Mouse (Mus musculus) neural tube, embryonic 10.5 days (tissue): ENCODE data around the gene Duoxa1.
A peak's percentile ranks its signal among the peaks of the same experiment; 100 is the strongest.
"Not testable (repeated sequence)": the region's sequence is repeated elsewhere in the genome, so short reads cannot be mapped to it uniquely, and the experiment has no call there.

Experiments used
- DNase-seq: peaks from one replicate; pipeline ENCODE4 v3.0.0-alpha.2; 2017; ENCODE audit warnings: low spot score; ENCODE audit errors: extremely low spot score

Duoxa1 gene

DNA sequence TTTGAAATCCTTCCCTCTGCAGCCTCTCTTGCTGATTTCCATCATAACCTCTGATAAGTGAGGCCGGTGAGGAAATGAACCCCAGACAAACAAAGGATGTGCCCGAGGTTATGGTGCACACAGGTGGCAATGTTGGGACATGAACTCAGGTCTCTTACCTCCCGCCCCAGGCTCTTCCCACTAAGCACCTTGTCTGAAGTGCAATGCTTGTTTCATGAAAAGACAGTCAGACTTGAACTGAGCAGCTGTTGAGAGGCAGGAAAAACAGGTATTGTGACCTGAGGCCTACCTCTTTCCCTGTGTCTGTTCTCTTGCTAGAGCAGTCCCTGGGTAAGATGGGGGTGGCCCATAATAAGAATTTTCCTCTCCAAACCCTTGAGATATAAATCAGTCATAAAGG is 18.7 kb upstream of the Duoxa1 start:
- DNase-seq: no peak

DNA sequence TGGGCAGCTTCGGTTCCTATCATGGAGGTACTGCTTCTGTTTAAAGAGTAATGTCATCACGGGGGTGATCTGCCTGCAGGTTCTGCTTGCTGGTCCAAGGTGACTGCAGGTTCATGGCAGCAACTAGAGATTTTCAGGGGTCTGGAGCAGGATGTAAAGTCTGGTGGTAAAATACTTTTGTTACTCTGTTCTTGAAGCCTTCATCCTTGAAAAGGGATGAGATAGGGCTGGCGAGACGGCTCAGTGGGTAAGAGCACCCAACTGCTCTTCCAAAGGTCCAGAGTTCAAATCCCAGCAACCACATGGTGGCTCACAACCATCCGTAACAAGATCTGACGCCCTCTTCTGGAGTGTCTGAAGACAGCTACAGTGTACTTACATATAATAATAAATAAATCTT is 16.8 kb upstream of the Duoxa1 start:
- DNase-seq: not testable (repeated sequence)

DNA sequence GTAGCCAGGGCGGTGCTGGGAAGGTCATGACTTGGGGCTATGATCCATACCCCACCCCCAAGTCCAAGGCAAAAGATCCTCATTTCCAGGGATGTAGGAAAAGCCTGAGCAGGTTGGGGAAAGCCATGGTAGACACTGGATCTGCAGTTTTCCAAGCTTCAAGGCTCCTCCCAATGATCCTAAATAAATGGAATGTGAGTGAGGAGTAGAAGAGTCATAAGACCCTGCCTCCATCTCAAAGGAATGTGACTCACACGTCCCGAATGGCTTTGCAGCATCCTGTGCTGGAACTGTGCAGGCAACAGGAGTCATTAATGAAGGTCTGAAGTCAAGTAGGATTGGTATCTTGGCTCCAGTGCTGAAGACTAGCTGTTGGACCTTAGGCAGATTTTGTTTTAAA is 14.5 kb upstream of the Duoxa1 start:
- no peak for DNase-seq

DNA sequence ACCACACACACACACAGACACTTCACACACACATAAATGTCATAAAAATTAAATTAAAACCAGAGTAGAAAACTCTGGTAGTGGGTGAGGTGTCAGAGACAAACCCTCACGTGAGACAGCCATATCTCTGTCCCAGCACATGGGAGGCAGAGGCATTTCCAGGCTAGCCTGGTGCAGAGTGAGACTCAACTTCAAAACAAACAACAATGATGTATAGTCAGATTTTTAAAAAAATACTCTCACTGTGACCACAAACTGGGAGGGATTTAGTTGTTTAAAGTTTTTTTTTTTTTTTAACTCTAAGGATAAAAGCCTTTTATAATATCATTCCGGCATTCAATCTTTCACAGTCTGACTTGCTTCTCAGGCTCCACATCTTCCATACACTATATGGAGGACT is 11.8 kb upstream of the Duoxa1 start:
- no peak for DNase-seq

DNA sequence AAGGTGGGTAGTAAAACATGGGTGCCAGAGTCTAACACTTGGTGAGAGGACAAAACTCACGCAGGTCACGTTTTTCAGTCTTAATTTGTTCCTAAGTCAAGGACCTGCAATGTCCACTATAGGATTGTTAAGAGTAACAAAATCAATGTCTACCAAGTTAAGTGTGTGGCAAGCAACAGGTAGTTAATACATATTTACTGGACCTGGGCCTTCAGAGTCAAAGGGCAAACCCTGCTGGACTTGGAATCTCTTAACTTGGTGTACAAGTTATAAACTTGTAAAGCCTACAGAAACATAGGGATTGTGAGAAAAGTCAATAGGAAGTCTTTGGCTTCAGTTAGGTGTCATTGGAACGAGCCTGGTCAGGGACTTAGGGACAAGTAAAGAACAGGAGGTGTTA is 11.1 kb upstream of the Duoxa1 start:
- DNase-seq: no peak

DNA sequence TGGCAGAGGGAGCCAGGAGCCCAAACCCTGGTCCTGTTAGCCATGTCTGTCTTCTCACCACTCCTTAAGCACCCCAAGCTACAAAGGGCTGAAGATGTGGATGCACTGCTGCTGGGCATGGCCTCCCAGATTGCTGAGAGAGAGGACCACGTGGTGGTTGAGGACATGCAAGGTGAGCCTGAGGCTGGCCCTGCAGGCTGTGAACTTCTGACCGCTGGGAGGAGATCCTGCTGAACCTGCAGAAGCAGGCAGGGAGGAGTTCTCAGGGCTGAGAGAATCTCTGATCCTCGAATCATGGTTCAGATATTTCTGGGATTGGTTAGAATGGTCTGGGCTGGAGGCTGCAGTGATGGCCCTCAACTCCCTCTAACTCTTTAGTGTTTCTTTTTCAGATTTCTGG is 10.4 kb upstream of the Duoxa1 start:
- no peak for DNase-seq

DNA sequence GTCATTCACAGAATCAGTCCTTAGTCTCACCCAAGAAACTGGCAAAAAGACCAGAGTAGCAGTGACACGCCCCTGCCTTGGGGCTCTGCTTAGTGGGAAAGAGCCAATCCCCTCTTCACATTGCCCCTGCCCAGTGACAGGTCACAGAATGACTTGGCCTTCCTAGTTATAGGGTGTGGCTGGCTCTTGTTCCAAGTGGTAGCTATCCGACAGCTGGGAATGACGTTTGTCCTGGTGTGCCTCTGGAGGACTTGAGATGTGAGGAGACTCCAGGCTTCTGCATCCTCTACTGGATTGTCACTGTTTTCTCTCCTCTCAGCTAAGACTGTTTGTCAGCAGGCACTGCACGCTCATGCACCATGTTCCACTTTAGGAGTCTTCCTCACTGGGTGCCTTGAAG is 3.9 kb upstream of the Duoxa1 start:
- no peak for DNase-seq

DNA sequence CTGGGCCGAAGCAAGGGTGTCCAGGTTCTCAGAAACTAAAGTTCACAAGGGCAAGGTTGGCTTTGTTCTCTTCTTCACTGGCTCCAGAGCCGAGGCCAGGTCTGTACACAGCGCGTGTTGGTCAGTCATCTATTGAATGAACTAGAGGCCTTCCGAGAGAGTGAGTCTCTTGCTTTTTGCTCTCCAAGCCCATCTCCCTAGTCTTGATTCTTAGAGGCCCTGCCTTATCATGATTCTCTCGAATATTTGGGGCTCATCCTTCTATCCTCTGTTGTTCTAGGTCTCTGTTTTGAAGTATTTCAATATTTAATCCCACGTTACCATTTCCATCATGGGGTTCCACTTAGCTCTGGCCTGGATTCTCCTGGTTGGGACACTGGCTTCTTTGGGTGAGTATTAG is 1.8 kb upstream of the Duoxa1 start, which contains the start of gene Duox1:
TSS of gene Duox1 (plus strand) at position 301 of the 400 bp plus-strand sequence.
- no peak for DNase-seq

DNA sequence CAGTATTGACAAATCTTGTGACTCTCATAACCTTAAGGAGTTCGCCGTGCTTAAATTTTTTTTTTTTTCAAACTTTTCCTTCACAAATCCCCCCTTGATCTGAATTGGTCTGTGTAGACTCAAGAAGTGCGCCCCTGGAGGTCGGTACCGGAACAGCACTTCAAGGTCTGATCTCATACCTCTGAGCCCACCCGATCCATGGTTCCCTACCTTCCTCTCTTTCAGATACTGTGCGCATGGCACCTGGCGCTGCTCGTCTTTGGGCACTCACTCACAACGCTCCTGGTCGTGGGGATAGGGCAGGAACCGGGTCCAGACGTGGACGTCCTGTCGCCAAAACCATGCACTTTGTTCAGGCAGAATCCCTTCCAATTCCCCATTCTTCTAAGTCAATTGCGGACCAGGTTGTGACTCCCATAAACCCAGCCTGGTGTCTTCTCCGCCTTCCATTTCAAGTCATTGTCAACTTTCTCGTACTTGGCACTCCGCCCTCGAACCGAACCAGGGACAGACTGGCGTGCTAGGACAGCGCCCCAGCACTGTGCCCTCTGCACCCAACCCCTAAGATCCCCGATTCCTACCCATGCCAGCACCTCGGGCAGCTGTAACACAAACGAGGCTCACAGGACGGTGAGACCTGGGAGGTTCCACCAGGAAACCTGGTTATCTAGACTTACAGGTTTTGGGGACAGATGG is 660 bp downstream of the Duoxa1 start:
- DNase-seq: peak; percentile 80

DNA sequence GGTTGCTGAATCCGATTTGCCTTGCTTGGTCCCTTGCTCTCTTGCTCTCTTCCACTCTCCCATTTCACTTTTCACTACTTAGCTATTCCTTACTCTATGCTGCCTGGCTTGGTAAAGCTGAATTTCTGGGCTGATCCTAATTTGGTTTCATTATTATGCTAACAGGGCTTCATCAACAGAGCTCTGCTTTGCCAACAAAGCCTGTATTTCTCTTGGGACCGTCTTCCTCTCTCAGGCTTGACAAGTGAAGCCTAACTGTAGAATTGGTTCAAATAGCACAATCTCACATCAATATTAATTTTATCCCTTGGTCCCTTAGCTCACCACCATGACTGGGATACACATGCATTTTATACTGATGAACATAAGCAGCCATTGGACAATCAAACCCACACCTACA is 2.0 kb downstream of the Duoxa1 start:
- DNase-seq: no peak

DNA sequence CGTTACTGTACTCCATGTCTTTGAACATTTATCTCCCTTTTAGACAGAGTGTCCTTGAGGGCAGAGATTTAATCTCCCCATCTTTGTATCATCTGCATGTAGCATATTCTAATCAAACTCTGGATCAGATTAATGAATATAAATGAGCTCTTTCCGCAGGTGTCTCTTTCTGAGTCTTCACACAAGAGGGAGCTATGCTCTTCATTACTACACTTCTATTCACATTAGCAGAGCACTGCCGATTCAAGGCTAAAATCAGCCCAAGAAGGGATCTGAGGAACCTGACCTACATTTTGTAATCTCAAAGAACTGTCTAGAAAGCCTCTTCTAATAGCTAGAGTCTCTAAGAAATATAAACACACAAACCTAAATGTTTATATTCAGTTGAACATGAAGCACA is 3.9 kb downstream of the Duoxa1 start:
- DNase-seq: no peak

DNA sequence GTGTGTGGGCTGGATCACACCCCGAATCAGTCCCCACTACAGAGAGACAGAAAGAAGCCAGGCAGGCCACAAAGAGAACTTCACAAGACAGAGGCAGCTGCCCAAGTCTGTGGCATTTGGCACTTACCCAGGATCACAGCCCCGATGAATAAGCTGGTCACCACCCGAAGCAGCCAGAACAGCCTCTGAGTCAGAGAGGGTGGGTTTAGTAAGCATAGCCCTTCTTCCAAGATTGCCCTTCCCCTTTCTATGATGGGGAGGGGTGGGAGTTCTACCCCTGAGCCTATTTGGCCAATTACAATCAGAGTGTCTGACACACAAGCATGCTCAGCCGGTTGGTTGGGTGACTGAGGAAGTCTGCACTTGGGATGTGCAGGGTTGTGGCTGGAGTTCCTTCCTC is 7.3 kb downstream of the Duoxa1 start:
- DNase-seq: no peak

DNA sequence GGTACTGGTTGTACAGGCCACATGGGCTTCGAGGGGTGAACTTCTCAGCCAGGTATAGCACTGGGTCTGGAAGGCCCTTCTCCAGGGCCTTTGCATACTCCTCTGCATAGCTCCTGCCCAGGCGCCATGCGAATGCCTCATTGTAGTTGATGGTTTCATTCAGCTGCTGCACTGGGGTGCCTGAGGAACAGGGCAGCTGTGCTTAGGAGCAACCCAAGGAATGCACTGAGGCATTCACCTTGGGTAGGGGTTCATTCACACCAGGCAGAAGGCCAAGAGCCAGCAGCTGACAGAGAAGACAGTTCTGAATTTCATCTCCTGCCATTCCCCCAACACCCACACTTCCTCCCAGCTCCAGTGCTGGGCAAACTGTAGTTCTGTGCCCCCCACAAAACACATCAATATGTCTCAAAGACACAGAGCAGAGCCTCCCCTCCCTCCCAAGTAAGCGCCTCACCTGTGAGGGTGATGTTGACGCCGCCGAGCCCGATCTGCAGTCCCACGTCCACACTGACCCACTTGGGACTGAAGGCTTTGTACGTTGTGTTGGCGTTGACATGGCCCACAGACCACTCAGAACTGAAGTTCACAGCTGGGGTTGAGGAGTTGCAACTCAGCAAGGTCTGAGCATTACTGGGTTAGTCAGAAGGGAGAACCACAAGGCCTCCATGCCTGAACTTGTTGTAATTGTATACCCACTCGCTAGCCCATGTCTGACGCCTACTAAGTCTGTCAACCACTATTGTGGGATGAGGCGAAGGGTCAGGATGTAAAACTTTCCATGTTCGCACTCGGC is 8.2 kb downstream of the Duoxa1 start:
- no peak for DNase-seq

DNA sequence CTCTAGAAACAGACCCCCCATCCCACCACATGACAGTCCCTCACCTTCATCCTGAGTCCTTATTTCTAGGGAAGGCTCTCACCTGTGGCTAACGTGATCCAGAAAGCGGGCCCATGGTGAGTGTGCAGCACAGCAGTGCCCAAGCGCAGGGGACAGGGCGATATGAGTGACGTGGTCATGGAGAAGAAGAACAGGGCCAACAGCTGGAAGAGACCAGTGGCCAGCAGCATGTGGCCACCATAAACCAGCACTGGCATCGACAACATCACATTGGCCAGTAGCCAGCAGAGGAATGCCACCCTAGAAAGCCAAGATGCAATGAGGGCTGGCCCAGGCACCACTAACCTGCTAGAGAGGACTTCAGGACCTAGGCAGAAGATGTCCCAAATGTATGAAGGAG is 9.0 kb downstream of the Duoxa1 start:
- DNase-seq: no peak

DNA sequence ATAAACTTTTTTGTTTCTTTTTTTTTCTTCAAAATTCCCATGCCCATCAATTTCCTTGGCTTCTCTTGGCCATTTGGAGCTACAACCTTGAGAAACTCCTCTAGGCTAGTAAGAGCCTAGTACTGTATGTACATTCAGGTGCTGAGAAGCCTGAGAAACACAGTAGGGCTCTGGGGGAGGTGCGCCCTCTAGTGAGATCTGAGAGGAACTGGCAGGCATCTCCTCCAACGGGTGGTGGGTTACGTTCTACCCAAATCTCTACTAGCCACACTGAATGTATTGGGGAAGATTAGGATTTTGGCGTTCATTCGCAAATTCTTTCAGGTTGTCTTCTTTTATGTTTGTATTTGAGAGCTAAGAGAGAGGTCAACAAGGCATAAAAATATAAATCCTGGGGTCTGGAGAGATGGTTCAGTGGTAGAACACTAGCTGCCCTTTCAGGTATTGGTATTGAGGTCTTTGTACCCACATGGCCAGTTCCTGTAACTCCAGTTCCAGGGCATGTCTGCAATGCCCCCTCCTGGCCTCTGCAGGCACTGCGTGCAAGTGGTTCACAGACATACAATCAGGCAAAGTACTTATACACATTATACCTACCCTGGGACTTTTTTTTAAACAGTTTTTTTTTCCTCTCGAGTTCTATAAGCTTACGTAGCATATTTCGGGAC is 10.8 kb downstream of the Duoxa1 start:
- DNase-seq: peak; percentile 54

DNA sequence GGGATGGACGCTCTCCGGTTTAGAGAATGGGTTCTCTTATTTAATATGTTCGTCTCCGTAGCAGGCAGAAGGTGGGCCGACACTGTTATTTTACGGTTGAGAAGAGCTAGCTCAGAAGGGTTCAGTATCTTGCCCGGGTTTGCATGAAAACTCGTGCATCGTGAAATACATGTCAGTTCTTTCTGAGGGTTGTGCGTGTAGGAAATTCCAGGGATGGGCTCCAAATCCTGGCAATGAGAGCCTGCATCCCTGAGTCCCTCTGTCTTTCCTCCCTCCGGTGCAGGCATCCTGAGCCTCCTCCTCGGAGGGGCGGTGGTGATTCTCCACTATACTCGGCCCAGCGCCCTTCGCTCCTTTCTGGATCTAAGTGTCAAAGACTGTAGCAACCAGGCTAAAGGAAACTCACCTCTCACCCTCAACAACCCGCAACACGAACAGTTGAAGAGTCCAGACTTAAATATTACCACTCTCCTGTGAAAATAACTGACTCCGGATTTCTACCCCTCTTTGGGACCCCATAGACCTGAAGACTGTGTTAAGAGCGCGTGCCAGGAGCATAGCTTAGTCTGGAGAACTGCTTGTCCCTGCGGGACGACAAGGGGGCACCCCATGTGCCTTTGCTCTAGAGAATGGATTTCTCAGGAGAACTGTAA is 11.5 kb downstream of the Duoxa1 start:
- DNase-seq: peak; percentile 59

DNA sequence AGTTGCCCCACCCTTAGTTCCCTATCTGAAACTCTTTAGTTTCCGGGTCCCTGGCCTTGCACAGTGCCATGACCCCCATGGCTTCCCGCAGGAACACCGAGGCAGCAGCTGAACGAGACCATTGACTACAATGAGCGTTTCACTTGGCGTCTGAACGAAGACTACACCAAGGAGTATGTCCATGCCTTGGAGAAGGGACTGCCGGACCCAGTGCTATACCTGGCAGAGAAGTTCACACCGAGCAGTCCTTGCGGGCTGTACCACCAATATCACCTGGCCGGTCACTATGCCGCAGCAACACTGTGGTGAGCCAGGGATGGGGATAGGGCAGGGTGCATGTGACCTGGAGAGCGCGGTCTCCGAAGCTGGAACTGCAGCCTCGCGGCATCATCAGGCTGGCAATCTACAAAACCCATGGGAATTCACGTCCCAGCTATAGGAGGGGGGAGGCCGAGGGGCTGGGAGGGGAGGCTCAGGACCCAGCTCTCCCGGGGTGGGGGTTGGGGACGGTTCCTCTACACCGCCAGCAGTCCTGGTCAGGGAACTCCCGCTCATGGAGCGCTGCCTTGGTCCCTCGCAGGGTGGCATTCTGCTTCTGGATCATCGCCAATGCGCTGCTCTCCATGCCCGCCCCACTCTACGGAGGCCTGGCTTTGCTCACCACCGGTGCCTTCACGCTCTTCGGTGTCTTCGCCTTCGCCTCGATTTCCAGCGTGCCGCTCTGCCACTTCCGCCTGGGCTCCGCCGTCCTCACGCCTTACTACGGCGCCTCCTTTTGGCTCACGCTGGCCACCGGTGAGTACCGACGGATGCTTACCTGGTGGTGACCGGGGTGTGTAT is 12.2 kb downstream of the Duoxa1 start:
- peak; percentile 61 for DNase-seq

DNA sequence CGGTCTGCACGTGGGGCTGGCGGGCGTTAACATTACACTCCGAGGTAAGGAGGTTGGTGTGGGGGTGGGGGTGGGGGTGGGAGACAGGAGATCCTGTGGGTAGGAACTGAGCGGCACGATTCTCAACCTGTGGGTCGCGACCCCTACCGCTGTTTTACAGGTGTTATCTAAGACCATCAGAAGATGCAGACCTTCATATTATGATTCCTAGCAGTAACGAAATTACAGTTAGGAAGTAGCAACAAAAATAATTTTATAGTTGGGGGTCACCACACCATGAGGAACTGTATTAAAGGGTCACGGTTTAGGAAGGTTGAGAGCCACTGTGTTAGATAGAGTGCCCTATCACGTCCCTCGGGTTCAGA is 12.9 kb downstream of the Duoxa1 start:
- no peak for DNase-seq

DNA sequence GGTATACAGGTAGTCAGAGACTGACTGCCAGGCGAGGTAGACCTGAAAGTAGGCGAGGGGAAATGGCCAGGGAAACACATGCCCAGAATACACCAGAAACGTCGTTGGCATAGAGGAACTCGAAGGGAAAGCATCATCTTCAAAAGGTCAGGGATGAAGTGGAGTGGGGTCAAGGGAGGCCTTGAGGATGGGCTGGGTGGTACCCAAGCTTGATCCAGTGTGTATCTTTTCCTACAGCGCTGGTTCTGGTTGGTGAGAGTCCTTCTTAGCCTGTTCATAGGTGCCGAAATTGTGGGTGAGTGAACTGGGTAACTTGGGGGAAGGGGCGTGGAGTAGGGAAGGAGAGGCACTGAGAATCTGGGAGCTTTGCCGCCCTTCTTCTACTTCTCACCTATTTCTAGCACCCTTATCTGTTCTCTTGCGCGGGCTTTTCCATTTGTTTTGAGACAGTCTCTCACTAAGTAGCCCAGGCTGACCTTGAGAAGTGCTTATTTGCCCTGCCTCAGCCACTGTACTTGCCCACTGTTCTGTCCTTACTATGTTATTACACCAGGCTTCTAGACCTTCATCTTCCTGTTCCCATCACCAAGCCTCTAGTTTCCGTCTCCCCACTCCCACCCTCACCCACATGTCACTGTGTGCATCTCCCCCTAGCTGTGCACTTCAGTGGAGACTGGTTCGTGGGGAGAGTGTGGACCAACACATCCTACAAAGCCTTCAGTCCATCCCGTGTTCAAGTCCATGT is 13.4 kb downstream of the Duoxa1 start:
- DNase-seq: peak; percentile 35
